Mouse (Mus musculus): Measurements from ENCODE around the gene Plaur.

The Plaur gene

GRCm38 (mm10) chr7:24446697-24447340 is 15.5 kb upstream of the Plaur start:
- DNase-seq = no peak

- DNase-seq = no peak
These were observed 13.3 kb upstream of the Plaur start for GRCm38 (mm10) chr7:24448782-24449517.

GRCm38 (mm10) chr7:24450585-24451017 is 11.7 kb upstream of the Plaur start:
- DNase-seq = no peak

- no peak for DNase-seq
These were observed 10.4 kb upstream of the Plaur start, which contains the start of gene Irgc1 for GRCm38 (mm10) chr7:24451855-24452311. Gene Irgc1 (minus strand): TSS chr7:24452297.

GRCm38 (mm10) chr7:24454199-24454598 is 8.1 kb upstream of the Plaur start:
- no peak for DNase-seq

- DNase-seq = no peak
These were observed 6.6 kb upstream of the Plaur start for GRCm38 (mm10) chr7:24455726-24456125.

- no peak for DNase-seq
These were observed 4.4 kb upstream of the Plaur start for GRCm38 (mm10) chr7:24457726-24458370.

- no peak for DNase-seq
These were observed 2.8 kb upstream of the Plaur start for GRCm38 (mm10) chr7:24459440-24459839.

- no peak for DNase-seq
These were observed 2.4 kb upstream of the Plaur start for GRCm38 (mm10) chr7:24459843-24460242.

- DNase-seq = no peak
These were observed 770 bp upstream of the Plaur start for GRCm38 (mm10) chr7:24461376-24462051.

GRCm38 (mm10) chr7:24466835-24467234 is 4.6 kb downstream of the Plaur start:
- no peak for DNase-seq

- no peak for DNase-seq
These were observed 5.6 kb downstream of the Plaur start for GRCm38 (mm10) chr7:24467886-24468285.

- no peak for DNase-seq
These were observed 6.8 kb downstream of the Plaur start for GRCm38 (mm10) chr7:24469126-24469525.

GRCm38 (mm10) chr7:24470356-24470755 is 8.1 kb downstream of the Plaur start:
- DNase-seq = peak; percentile 62

- no peak for DNase-seq
These were observed 10.2 kb downstream of the Plaur start for GRCm38 (mm10) chr7:24472442-24472841.

- no peak for DNase-seq
These were observed 10.7 kb downstream of the Plaur start for GRCm38 (mm10) chr7:24472937-24473336.

GRCm38 (mm10) chr7:24473913-24474529 is 11.7 kb downstream of the Plaur start:
- DNase-seq = peak; percentile 78

GRCm38 (mm10) chr7:24474811-24475506 is 12.7 kb downstream of the Plaur start:
- DNase-seq = peak; percentile 64

GRCm38 (mm10) chr7:24476338-24476737 is 14.1 kb downstream of the Plaur start:
- DNase-seq = no peak

- DNase-seq = no peak
These were observed 14.6 kb downstream of the Plaur start for GRCm38 (mm10) chr7:24476856-24477255.

GRCm38 (mm10) chr7:24478911-24479310 is 16.6 kb downstream of the Plaur start:
- DNase-seq = no peak

GRCm38 (mm10) chr7:24479685-24480084 is 17.4 kb downstream of the Plaur start:
- DNase-seq = peak; percentile 52
